Mouse (Mus musculus): ENCODE data around the gene Ell2.

GRCm38 (mm10) chr13:75718376-75718775 lies 11.8 kb downstream of the Ell2 start:
- TF ChIP-seq POLR2A (IDR thresholded peaks at IDR 0.05; ENCODE audit: borderline replicate concordance, extremely low read depth, low read depth, low read length), result no peak
- TF ChIP-seq CTCF (IDR thresholded peaks at IDR 0.05; ENCODE audit: insufficient read depth, low read length), result no peak

All from lung, adult 2 months (tissue).